Mouse (Mus musculus): ENCODE results near the gene Phf10. TPM values are rescaled to one million over a fixed set of nuclear protein-coding genes. Genes with fewer than 3 reads are reported as not detected.

Gene Phf10
- polyA plus RNA-seq (2015; fragmentation: Illumina TruSeq; extraction: RNeasy Lipid Tissue Mini Kit (QIAGEN cat#74804); ENCODE audit: insufficient read depth, low replicate concordance), result 77.2 TPM

GRCm38 (mm10) chr17:14960951-14961556, at the start of gene Phf10:
Gene Phf10 (minus strand): TSS chr17:14961273.

GRCm38 (mm10) chr17:15009706-15010413, 48.8 kb upstream of the Phf10 start, which contains the start of gene Gm3435:
Gene Gm3435 (plus strand): TSS chr17:15010176.

GRCm38 (mm10) chr17:14978362-14979038, 17.4 kb upstream of the Phf10 start, which contains the start of the genes 9030025P20Rik and Gm3417:
Gene 9030025P20Rik (plus strand): TSS chr17:14978468.
Gene Gm3417 (minus strand): TSS chr17:14978790.

GRCm38 (mm10) chr17:14943009-14943728, 17.9 kb downstream of the Phf10 start, which contains the start of the genes Wdr27 and 1600012H06Rik:
Gene Wdr27 (minus strand): TSS chr17:14943158.
Gene 1600012H06Rik (plus strand): TSS chr17:14943184.

Other genes starting within 250 kb of the Phf10 start
- 1.8 TPM for gene Wdr27, start 18.1 kb downstream of the Phf10 start, polyA plus RNA-seq (2015; fragmentation: Illumina TruSeq; extraction: RNeasy Lipid Tissue Mini Kit (QIAGEN cat#74804); ENCODE audit: insufficient read depth, low replicate concordance)
- gene 1600012H06Rik, start 18.1 kb downstream of the Phf10 start, polyA plus RNA-seq (2015; fragmentation: Illumina TruSeq; extraction: RNeasy Lipid Tissue Mini Kit (QIAGEN cat#74804); ENCODE audit: insufficient read depth, low replicate concordance), result 37.0 TPM
- gene 9030025P20Rik, start 17.2 kb upstream of the Phf10 start, polyA plus RNA-seq (2015; fragmentation: Illumina TruSeq; extraction: RNeasy Lipid Tissue Mini Kit (QIAGEN cat#74804); ENCODE audit: insufficient read depth, low replicate concordance), result 26.4 TPM
- gene Gm3417, start 17.5 kb upstream of the Phf10 start, polyA plus RNA-seq (2015; fragmentation: Illumina TruSeq; extraction: RNeasy Lipid Tissue Mini Kit (QIAGEN cat#74804); ENCODE audit: insufficient read depth, low replicate concordance), result not detected
- gene Gm3435, start 48.9 kb upstream of the Phf10 start, polyA plus RNA-seq (2015; fragmentation: Illumina TruSeq; extraction: RNeasy Lipid Tissue Mini Kit (QIAGEN cat#74804); ENCODE audit: insufficient read depth, low replicate concordance), result 7.4 TPM
- gene Ermard, start 79.9 kb upstream of the Phf10 start, polyA plus RNA-seq (2015; fragmentation: Illumina TruSeq; extraction: RNeasy Lipid Tissue Mini Kit (QIAGEN cat#74804); ENCODE audit: insufficient read depth, low replicate concordance), result 149 TPM
- gene Tcte3, start 80.2 kb upstream of the Phf10 start, polyA plus RNA-seq (2015; fragmentation: Illumina TruSeq; extraction: RNeasy Lipid Tissue Mini Kit (QIAGEN cat#74804); ENCODE audit: insufficient read depth, low replicate concordance), result 0.39 TPM
- 4.8 TPM for gene Gm3448, start 80.3 kb upstream of the Phf10 start, polyA plus RNA-seq (2015; fragmentation: Illumina TruSeq; extraction: RNeasy Lipid Tissue Mini Kit (QIAGEN cat#74804); ENCODE audit: insufficient read depth, low replicate concordance)

Measured in spleen, adult 10 weeks (tissue).